Mouse (Mus musculus) kidney, postnatal 10 days (tissue): Measurements from ENCODE around the gene Hs2st1.
"Not testable (repeated sequence)": the region's sequence is repeated elsewhere in the genome, so short reads cannot be mapped to it uniquely, and the experiment has no call there.

Experiments
- DNase-seq: peaks from one replicate; pipeline ENCODE4 v3.0.0; 2021; ENCODE audit warnings: mixed read lengths

The Hs2st1 gene

DNA sequence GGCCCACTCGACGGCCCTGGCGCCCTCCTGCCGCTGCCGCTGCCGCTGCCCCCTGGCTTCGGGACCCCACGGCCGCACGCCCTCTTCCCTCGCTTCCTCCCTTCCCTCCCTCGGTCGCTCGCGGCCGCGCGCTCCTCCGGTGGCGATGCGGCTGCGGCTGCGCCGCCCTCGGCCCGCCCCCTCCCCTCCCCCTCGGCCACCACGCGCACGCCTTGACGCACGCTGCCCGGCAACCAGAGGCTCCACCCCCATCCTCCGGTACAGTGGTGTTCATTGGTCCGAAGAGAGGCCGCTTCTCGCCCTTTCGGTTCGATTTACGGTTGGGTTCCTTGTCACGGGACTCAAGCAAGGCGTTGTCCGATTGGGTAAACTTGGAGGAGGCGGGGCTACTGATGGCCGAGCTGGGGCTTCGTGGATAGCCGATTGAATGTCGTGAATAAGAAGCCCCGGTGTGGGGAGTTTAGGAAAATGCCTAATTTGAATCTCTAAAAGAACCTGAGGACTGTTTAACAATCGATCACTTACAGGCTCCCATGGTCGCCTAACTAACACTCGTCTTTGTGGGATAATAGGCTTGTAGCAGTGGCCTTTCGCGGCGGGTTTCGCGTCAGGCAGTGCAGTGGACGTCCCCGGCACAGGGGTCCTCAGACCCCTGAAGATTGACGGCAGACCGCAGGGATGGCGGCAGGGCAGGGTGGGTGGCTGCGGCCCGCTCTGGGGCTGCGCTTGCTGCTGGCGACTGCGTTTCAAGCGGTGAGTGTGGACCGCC is at the start of gene Hs2st1, which contains the start of gene Selenof:
Hs2st1 (minus strand) TSS at position 135 of the 769 bp plus-strand sequence.
Selenof (plus strand) TSS at position 258 of the 769 bp plus-strand sequence.
- peak; percentile 98 for DNase-seq

DNA sequence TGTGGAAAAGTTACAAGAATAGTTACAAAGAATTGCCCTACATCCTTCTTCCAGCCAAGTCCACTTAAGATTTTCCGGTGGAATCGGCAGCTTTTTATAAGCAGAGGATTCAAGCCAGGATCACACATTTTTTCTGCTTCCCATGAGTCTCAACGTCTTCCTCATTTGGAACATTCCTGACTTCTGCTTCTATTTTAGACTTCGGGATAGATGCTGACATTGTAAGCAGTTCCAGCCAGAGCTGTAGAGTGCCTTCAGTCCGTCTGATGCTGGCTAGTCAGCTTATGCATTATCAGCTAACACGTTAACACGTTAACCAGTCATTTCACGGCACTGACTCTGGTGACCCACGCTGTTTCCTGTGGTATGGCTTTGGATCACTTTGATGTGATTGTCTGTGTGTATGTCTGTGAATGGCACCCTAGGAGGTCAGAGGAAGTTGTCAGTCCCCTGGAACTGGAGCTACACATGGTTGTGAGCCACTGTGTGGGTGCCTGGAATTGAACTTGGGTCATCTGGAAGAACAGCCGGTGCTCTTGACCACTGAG is 47.7 kb upstream of the Hs2st1 start:
- DNase-seq = no peak

DNA sequence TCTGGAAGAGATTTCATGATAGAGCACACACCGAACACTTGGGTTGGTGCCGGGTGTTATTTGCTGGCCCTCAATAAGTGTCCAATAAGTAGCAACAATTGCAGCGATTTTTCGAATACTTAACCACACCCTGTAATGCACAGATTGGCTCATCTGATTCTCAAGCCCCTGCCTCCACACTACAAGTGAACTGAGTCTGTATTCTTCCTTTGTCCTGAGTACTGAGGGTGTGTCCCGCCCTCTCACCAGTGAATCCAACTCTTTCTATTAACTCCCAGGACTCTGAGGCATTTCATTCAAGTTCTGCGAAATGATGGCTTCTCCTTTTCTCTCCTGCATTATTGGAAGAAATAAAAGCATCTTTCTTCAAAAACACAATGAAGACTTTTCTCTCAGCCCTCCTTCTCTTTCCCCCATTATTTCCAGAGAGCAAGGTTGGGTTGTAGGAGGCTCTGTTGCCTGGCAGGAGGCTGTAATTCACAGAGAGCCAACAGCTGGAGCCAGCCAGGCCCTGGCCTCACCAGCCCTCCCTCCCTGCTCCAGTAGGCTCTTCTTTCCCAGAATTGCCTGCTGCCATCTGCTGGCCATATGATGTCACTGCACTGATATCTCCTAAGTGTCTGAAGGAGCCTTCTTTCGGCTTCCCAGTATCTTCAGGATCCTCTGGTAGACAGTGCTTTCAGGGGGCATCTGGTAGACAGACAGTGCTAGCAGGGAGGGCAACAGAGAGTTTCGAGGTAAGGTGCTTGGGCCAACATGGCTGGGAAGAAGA is 46.9 kb upstream of the Hs2st1 start:
- peak; percentile 92 for DNase-seq

DNA sequence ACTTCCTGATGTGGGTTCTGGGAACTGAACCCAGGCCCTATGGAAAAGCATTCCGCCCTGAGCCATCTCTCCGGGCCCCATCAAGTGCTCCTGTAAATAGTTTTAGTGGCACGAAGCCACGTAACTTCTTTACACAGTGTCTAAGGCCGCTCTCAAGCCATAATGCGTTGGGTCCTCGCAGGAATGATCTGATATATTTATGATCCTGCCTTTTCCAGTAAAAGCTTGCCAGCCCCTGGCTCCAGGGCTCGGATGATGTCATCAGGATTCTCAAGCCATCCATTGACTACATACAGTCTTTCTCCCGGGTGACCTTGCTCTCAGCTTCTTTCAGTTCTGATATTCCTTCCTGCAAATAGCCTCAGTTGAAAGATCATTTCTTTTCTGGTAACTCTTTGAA is 45.5 kb upstream of the Hs2st1 start:
- no peak for DNase-seq

DNA sequence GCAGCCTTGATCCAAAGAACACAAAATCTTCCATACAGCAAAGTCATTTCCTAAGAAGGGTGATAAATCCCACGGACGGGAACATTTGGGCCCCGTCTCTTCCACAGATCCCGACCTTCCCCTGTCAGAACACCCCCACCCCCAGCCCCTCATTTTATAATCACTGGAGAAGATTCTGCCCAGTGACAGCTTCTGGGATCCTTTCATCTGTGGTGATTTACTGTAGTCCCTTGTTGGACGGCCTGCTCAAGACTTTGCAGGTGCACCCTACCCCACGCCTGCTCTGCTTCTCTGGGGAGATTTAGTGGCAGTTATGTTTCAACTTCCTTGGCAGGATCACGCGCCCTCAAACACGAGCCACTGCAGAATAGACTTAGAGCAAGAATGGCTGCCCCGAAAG is 44.7 kb upstream of the Hs2st1 start:
- DNase-seq = peak; percentile 35

DNA sequence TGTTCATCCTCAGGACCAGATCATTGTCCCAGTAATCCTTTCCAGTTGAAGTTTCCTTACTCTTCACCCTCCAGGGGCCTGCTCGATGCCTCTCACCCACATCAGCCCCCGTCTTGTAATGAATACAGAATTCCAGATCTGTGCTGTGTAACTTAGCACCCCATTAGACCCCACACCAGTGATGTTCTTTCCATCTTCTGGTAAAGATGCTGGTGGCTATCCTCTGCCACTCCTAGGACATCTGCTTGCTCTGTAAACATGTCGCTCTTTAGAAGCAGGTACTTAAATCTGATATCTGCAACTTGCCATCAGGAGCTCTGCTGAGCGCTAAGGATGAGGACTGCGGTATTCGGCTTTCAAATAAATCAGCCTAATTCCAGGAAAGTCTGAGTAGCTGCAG is 44.3 kb upstream of the Hs2st1 start:
- no peak for DNase-seq

DNA sequence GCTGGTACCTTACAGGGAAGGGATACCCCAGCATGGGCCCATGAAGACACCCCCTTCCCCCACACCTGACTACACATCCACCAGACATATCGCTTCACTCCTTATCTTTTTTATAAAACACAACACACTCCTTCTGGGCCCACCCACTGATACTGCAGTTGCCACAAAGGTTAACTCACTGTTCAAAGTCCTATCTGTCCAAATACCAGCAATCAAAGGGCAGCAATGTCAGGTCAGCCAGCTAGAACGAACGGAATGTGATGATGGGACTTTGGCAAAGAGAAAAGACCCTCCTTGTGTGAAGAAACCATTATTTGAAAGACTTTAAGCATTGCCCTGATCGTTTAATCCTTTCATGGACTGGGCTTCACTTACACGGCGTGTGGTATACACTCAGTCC is 42.4 kb upstream of the Hs2st1 start:
- no peak for DNase-seq

DNA sequence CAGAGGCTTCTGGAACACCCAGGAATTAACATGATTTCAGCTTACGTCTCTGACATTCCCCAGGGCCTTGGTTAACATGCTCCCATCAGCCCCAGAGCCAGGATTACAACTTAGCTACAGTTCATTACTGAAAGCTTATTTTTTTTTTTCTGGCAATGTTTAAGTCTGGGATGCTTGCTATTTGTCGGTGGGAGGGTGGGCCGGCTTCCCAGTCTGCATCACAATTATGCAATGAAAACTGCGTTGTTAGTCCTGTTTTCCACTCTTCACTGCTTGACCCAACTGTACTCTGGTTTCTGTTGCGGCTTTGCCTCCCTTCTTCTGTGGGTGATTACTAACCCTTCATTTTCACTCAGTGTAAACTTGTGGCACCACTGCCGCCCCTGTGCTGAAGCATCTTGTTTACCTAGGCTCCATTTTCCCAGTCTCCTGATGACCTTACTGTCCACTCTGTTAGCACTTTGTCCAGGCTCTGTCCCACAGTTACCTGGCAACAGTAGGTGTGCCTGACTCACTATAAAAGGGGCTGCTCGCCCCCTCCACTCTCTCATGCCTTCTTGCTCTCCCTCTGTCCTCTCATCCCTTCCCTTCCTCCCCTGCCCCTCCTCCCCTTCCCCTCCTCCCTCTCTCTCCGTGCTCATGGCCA is 41.8 kb upstream of the Hs2st1 start:
- peak; percentile 50 for DNase-seq

DNA sequence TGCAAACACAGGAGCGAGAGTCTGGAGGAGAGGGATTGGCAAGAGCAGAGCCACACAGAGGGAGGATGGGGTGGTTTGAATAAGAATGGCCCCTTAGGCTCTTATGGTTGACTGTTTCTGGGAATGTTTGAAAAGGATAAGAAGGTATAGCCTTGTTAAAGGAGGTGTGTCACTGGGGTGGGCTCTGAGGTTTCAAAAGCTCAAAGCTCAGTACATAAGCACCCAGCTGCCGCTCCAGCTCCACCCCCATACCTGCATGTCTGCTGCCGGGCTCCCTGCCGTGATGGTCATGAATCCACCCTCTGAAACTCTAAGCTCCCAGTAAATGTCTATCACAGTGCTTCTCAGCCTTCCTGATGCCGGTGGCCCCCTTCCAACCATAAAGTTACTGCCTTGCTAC is 40.8 kb upstream of the Hs2st1 start:
- DNase-seq = no peak

DNA sequence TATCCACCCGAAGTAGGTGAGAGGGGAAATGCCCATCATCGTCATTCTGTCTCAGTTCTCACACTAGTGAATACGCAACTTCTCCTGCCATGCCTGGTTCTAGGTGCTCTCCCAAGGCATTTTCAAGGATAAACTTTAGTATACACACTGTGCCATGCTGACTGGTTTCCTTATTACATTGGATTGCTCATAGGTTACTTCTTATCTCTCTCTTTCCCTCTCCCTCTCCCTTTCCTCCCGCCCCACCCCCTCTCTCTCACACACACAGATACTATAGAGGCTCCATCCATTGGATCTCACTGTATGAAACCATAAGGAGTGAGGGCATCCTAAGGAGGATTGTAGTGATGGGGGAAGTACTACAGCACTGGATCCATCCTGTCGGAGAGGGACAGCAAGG is 38.1 kb upstream of the Hs2st1 start:
- DNase-seq = no peak

DNA sequence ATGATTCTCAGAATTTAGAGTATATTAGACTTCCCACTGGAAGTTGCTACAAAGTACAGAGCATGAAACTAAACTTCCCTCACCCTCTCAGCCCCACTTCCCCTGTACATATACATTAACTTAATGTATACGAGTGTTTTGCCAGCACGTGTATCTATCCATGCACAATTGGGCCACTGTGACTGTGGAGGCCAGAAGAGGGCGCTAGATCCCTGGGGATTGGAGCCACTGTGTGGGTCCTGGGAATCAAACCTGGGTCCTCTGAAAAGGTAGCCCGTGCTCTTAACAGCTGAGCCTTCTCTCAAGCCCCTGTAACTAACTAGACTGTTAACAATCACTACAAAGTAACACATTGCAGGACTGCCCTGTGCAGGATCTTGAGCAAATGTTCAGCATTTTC is 36.5 kb upstream of the Hs2st1 start:
- DNase-seq = no peak

DNA sequence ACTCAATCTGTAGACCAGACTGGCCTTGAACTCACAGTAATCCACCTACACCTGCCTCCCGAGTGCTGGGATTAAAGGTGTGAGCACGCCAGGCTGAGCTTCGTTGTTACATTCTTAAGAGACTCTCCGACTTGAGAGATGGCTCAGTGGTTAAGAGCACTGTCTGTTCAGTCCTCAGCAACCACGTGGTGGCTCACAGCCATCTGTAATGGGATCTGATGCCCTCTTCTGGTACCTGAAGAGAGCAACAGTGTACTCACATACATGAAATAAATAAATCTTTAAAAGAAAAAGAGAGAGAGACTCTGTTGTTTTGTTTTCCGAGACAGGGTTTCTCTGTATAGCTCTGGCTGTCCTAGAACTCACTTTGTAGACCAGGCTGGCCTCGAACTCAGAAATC is 35.8 kb upstream of the Hs2st1 start:
- not testable (repeated sequence) for DNase-seq

DNA sequence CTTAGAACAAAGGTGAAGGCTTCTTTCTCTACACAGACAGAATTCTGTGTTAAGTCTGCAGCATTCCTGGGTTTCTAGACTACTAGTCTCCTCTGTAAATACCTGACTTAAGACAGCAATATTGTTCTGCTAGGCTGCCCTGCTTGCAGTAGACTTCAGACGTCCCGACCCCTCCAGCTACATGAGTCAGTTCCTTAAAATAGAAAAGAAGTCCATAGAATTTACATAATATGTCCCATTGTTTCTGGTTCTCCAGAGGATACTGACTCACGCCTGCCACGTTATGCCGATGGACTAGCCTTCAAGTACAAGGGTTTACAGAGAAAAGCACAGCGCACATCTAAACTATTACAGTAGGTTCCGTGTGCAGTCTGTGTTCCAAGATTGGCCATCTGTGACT is 34.2 kb upstream of the Hs2st1 start:
- DNase-seq = no peak

DNA sequence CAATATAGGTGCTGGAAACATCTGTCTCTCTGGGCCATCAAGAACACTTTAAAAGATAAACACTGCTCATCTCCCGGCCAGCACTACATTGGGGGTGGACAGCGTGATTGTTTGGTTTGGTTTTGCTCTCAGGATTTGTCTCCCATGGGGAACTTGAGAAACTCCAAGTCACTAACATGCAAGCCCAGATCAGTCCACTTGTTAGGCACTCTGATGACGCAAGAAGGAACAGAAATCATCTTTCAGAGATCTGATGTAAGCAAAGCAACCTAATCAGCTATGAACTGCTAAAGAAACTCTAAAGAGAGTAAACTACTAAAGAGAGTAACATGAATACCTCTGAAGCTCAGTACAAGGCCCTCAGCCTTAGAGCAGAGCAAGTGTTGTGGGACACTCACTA is 33.6 kb upstream of the Hs2st1 start:
- DNase-seq = no peak

DNA sequence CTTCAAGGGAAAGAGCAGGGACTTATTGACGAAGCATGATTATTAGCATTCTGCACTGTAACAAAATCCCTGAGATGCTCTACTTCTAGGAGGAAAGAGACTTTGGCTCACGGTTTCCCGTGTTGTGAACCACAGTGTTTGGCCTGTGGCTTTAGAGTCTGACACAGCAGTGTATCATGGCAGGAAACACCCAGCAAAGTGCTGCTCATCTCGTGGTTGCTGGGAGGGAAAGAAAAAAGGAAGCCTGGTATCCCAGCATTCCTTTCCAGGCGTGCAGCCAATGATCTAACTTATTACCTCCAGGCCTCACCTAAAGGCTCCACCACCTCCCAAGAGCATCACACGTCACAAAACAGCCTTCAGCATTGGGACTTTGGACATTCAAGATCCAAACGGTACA is 32.8 kb upstream of the Hs2st1 start:
- DNase-seq = no peak

DNA sequence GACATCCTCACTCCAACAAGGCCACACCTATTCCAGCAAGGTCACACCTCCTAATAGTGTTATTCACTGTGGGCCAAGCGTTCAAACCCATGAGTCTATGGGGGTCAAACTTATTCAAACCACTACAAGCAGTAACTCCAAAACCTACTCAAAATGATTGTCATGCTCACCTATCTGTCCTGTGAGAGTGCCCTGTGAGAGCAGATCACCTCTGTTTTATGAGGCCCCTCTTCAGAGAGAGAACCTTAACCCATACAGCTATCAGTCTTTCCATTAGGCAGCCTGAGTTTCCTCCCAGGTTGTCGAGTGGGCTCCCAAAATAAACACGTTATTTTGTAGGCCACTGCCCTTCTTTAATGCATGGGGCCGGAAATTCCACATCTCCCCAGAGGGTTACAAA is 32.4 kb upstream of the Hs2st1 start:
- DNase-seq = no peak

DNA sequence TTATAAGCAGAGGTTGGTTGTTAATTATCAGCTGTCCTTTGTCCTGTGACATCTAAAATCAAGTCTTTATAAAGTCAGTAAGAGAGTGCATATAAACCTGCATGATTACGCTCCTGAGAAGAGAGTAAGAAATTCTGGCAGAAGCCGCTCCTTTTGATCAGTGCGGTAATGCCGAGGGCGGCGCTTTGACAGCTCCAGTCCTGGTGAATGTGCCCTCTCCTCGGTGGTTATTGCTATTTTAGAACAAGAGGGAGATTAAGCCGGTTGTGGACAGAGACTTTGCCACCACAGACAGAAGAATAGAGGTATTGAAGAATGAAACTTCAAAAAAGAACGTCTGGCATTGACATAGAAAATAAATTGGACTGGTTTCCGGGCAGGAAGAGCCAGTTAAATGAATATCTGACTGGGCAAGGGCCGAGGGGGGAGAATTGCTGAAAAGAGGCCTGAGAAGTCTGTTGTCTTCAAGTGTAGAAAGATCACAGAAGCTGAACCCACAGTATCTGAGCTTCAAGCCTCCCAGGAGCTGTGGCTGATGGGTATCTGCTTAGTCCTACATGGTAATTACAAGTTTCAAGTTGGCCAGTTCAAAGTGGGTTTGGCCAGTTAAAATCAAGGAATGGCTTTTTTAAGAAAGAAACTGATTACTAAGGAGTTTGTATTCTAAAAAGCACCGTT is 27.9 kb upstream of the Hs2st1 start:
- DNase-seq = no peak

DNA sequence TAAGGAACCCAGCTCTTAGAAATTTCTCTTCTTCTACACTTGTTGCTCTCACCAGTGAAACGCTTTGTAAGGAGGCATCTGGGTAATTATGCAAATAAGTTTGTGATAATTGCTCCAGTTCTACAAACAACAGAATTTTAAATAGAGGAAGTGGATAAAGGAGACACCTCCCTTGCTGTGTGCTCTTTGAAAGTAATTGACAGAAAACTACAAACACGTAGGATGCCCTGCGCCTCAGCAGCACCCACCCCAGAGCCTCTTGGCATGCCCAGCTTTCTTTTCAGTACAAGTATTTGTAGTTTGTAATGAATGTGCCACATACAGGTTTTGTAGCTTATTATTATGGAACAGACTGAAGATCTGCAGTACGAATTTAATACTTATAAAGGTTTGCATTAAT is 27.1 kb upstream of the Hs2st1 start:
- no peak for DNase-seq

DNA sequence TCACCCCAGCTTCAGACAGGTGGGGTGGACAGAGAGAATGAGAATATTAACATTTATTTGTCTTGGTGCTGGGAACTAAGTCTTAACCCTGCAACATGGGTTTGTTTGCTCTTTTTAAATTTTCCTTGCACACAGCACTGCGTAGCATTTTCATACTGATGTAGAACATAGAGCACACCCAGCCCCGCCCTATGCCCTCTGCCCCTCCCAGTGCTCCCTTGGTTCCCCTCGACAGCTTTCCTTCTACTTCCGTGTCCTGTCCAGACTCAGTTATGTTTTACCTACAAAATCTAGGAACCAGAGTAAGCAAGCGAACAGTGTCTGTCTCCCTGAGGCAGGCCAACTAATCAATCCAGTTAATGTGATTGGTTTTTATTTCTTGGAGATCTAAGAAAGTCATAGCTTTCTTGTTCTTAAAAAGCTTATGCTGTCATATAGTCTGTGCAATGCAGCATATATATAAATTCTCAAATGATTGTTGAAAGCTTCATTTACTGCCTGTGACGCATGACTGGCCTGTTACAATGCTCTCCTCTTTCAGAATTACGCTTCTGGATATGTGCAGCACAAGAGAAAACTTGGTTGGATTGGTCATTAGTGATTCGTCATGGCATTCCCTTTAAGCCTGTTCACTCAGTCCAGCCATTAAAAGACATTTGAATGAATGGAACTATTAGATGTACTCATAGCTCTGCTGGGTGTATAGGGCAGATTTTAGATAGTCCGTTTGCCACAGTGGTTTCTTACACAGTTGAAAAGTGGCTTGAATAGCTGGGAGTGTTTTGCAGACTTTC is 23.2 kb upstream of the Hs2st1 start:
- no peak for DNase-seq

DNA sequence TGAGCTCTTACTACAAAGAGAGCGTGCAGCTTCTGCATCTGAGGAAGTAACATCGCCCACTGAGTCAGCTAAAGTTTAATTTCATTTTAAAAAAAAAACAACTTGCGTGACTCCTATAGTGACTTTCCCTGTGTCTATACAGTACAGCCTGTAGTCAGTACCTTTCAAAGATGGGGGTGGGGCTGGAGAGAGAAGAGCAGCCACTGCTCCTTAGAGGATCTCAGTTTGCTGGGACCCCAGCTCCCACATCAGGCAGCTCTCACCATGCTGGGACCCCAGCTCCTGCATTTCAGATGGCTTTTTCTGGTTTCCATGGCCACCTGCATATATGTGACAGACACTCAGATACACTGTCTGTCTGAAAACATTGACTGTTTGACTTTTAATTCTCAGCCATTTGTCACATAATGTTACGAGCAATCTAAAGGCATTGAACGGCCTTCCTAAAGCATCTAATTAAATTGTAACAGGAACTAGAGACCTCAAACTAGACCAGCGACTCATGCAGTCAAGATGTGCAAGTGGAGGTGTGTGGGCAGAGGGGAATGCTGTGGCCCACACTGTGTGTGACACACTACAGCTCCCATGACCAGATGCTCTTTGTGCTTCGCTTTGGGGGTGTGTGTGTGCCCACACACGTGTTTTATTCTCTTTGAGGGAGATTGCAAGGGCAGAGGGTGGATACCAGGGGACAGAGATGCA is 19.4 kb upstream of the Hs2st1 start:
- no peak for DNase-seq

DNA sequence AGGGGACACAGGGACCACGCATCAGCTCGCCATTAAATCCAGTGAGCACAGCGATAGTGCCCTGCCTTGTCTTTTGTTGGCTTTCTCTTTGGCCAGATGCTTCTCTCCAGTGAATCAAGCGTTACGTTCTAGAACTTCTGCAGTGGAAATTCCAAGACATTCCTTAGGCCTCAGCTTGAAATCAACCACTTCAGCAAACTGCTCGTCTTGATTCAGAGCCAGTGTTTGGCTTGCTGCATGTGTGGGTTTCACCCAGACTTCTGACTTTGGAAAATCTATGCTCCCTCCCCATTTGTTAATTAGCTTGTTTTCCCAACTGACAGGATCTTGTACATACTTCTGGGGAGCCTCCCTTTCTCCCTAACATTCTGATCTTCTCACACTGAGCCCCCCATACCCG is 16.8 kb upstream of the Hs2st1 start:
- DNase-seq = peak; percentile 30
